Mouse (Mus musculus): Measurements from ENCODE around the gene Tnfrsf26. TPM values are rescaled to one million over a fixed set of nuclear protein-coding genes. Genes with fewer than 3 reads are reported as not detected.
"Not testable (repeated sequence)": the region's sequence is repeated elsewhere in the genome, so short reads cannot be mapped to it uniquely, and the experiment has no call there.

Gene Tnfrsf26
- total RNA-seq (2021), result 1 to 10 TPM in 1 of 2 experiments, under 1 TPM in 1; 0.86 to 1.1 TPM
- long read RNA-seq, experiment 1, partial matches to known transcripts, result 0 of 1 reads
- long read RNA-seq, experiment 1, other reads (novel, unspliced or antisense), result 1 of 1 reads
- long read RNA-seq, experiment 2, partial matches to known transcripts, result 0 of 3 reads
- long read RNA-seq, experiment 2, other reads (novel, unspliced or antisense), result 3 of 3 reads

DNA sequence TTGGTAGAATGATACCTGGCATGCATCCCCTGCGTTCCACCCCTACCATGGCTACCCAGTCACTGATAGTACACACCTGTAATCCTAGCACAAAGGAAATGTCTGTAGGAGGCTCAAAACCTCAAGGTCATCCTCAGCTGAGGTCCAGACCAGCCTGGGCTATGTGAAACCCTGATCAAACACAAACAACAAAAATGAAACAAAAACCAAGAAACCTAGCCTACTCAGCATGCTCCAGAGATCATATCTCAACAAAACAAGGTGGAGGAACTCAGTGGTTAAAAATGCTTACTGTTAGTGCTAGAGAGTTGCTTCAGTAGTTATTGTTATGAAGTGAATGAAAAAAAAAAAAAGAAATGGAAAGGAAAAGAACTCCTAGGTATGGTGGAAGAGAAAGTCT, at the start of gene Tnfrsf26:
TSS of gene Tnfrsf26 (minus strand) at position 183 of the 400 bp plus-strand sequence.
- DNase-seq (ENCODE audit: low spot score in 2 of 2), result no peak

DNA sequence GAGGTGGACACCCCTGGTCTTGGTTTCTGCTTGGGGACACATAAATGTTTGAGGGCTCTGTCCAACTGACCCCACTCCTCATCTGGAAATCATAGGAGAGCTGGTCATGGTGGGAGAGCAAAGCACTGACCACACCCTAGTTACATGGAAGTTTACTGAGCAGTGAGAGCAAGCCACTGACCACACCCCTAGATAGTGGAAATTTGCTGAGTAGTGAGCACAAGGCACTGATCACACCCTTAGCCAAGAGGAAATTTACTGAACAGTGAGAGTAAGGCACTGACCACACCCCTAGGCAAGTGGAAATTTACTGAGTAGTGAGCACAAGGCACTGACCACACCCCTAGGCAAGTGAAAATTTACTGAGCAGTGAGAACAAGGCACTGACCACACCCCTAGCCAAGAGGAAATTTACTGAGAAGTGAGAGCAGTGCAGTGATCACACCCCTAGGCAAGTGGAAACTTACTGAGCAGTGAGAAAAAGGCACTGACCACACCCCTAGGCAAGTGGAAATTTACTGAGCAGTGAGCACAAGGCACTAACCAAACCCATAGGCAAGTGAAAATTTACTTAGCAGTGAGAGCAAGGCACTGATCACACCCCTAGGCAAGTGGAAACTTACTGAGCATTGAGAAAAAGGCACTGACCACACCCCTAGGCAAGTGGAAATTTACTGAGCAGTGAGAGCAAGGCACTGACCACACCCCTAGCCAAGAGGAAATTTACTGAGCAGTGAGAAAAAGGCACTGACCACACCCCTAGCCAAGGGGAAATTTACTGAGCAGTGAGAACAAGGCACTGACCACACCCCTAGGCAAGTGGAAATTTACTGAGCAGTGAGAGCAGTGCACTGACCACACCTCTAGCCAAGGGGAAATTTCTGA, 38.1 kb upstream of the Tnfrsf26 start:
- DNase-seq (ENCODE audit: low spot score in 2 of 2), result no peak

DNA sequence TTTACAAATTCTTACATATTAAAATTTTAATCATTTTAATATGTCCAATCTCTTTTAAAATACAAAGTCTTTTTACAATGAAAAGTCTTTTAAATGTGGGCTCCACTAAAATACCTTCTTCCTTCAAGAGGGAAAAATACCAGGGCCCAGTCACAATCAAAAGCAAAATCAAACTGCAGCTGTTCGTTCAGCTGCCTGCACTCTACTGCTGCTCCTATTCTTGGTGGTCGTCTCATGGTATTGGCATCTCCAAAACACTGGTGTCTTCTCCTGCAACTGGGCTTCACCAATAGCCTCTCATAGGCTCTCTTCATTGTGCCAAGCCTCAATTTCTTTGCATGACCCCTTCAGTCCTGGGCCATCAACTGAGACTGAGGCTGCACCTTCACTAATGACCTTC, 34.9 kb upstream of the Tnfrsf26 start:
- no peak for DNase-seq (ENCODE audit: low spot score in 2 of 2)

DNA sequence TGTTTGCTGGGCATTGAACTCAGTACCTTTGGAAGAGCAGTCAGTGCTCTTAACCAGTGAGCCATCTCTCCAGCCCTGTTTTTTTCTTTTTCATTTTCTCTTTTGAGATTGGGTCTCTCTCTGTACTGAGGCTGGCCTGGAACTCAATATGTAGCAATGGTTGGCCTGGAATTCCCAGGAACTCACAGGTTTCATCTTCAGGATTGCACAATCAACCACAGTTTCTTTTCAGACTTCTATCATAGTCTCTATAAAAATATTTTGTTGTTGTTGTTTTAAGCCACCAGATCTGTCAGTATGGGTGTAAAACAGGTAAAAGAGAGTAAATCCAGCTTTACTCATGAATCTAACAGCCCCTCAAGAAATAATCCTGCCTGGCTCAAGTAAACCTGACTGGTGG, 32.3 kb upstream of the Tnfrsf26 start:
- no peak for DNase-seq (ENCODE audit: low spot score in 2 of 2)

DNA sequence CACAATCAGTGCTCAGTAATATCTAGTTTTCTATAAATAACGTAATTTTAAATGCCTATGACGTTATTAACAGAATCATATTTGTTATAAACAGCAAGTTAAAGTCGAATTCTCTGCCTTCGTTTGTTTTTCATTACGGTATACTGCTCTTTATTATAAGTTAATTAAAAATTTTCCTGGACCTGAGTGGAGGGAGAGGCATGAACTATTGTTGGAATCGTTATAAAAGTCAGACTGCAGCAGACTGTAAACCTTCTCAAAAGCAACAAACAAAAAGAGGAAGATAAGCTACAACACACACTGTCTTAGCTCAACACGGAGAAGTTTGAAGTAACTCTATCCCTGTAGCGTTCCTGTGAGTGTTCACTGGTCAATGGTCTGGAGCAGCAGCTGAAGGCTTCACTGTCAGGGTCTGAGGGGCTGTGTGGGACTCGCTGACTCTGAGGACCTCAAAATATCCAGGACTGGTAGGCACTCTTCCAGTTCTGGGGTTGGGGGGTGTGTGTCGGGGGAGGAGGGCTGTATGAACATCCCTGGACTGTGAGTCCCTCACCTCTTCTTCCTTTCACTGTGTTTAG, 21.3 kb upstream of the Tnfrsf26 start:
- DNase-seq (ENCODE audit: low spot score in 2 of 2), result not testable (repeated sequence)

DNA sequence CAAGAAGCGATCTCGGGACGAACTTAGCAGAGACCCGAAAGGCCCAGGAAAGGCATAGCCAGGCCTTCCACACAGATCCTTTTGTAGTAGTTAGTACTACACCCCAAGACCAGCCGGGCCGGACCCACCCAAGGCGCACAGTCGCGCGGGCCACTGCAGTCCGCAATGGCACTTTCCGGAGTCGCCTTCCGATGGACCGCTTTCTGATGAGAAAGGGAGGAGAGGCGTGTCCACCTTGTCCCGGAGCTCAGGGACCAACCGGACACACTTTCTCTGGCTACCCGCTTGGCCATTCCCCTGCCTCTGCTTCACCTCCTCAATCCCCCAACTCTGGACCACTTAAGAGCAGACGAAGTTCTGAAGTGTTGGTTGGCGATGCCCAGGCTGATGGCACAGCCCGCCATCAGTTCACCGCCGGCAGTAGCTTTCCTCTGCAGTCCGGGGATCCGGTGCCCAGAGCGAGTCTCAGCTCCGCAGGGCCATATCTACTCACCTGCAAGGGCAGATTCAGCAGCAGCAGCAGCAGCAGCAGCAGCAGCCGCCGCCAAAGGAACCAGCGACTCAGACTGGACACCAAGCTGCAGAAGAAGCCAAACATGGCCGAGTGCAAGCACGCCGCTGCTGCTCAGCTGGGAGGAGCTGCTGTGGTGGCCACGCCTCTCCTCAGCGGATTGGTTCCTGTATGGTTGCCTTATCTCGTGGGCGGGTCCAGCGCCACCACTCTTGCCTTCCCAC, 20.7 kb upstream of the Tnfrsf26 start, which contains the start of gene Tnfrsf22:
TSS of gene Tnfrsf22 (minus strand) at position 628 of the 735 bp plus-strand sequence.
- DNase-seq (ENCODE audit: low spot score in 2 of 2), result peak; percentile 73 to 75

DNA sequence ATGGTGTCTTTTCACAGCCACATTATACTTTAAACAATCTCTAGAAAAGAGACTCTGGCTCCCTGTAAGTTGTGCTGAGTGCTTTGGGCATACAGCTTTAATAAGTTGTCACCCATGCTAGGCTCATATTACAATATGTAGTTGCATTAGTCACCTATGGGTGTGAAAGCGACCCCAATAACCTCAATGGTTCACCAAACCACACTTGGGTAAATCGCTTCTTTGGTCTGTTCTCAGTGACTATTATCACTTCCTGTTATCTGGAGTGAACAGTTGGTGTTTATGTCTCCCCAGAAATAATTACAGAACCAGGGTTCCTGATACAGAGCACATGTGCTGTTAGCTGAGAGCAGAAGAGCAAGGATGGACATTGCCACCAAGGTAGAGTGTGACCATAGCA, 15.4 kb upstream of the Tnfrsf26 start:
- not testable (repeated sequence) for DNase-seq (ENCODE audit: low spot score in 2 of 2)

DNA sequence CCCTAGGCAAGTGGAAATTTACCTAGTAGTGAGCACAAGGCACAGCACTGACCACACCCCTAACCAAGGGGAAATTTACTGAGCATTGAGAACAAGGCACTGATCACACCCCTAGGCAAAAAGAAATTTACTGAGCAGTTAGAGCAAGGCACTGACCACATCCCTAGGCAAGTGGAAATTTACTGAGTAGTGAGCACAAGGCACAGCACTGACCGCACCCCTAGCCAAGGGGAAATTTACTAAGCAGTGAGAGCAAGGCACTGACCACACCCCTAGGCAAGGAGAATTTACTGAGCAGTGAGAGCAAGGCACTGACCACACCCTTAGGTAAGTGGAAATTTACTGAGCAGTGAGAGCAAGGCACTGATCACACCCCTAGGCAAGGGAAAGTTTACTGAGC, 8.2 kb upstream of the Tnfrsf26 start:
- no peak for DNase-seq (ENCODE audit: low spot score in 2 of 2)

DNA sequence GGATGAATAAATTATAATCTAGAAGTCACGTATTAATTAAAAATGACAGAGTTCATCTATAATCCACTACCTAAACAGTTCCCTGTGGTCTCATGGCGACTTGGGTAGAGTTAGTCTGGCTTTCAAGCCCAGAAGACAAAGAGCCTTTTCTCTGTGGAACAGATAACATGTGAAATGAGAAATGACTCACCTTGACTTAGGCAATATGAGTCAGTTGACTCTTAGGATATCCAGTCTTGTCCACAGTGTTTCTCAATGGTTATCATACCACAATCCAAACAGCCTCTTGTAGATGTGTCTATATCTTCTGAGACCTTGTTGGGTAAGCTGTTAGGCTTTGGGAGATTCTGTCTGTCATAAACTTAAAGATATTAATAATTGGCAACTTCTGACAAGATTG, 3.0 kb upstream of the Tnfrsf26 start:
- DNase-seq (ENCODE audit: low spot score in 2 of 2), result no peak

DNA sequence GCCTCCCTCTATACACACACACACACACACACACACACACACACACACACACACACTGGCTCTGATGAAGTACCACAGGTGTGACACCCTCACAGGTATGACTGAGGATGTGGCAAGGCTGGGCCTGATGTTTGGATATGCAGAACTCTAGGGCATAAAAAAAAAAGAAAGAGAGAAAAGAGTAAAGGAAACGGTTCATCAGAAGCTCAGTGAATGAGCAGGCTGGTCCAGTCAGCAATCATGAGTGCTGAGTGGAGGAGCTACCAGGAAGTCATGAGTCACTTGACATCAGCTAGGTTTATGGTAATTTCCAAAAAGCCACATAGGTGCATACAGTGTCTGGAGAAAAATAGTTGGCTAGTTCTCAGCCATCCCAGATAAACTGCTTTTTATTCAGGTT, 979 bp upstream of the Tnfrsf26 start:
- no peak for DNase-seq (ENCODE audit: low spot score in 2 of 2)

DNA sequence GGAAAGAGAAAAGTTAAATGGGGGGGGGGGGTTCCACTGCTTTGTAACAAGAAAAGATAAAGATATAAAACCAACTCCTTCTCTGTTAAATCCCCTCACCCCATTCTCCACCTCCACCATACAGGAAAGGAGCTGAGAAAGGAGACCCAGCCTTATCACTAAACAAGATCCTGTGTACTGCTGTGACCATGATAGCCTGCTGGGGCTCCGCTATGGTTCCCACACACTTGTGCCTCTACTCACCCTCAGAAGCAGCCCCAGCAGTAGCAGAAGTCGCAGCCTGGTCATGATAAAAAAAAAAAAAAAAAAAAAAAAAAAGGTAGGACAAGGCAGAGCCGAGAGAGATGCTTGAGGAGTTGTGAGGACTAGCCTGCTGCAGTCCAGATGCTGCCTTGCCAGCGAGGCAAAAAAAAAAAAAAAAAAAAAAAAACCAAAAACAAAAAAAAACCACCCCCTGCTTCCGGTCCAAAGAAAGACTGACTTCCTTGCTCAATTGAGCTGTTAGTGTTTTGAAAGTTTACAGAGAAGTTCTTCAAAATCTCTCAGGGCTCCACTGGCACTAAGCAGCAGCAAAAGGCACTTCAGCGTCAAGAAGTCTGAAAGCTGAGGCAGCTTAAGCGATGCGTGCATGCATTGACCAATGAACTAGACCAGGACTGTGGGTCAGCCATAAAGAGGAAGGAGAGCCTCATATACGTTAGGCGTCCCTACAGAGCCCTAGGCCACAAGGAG, 801 bp downstream of the Tnfrsf26 start:
- DNase-seq (ENCODE audit: low spot score in 2 of 2), result no peak

DNA sequence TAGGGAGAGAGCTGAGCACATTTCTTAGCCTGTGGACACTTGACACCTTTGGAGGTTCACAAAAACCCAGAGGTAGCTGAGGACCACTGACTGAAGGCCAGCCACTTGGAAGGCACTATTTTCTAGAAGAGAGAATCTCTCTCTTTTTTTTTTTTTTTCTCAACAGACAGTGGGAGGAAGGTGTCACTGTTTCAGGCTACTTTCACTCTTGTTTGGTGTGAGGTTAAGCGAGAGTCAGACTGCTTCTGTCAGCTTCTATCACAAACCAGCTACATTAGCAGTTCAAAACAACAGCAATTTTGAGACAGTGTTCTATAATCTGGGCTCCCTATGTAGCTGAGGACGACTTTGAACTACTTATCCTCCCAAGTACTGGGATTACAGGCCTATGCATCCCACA, 2.3 kb downstream of the Tnfrsf26 start:
- DNase-seq (ENCODE audit: low spot score in 2 of 2), result no peak

DNA sequence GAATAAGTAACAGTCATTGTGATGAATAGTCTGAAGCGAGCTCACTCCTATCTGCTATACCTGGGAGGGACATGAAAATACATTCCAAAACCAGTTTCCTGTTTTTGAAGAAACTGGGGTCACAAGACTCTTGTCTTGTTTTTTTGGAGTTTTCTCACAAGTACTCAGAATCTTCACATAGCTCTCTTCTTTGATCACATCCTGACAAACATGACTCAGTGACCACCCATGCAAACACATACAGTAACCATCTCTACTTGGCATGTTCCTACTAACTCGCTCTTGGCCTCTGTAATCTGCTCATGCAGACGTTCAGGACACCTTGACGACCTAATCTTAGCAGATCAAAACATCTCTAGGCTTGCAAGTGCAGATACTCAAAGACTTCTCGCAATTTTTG, 3.4 kb downstream of the Tnfrsf26 start:
- DNase-seq (ENCODE audit: low spot score in 2 of 2), result no peak

DNA sequence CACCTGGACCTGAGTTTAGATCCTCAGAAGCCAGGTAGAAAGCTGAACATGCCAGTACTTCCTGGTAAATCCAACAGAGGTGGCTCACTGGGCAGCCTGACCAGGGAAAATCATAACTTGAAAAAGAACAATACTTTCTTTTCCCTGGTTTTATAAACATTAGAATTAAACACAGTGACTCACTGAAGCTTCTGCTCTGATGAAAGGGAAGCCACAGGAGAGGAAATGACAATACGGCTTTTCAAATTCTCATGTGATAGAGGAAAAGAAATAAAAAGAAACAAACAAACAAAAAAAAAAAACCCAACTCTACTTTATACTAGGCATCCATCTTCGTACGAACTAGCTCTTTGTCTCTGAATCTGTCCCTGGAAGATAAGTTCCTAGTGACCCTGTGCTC, 4.0 kb downstream of the Tnfrsf26 start:
- DNase-seq (ENCODE audit: low spot score in 2 of 2), result no peak

DNA sequence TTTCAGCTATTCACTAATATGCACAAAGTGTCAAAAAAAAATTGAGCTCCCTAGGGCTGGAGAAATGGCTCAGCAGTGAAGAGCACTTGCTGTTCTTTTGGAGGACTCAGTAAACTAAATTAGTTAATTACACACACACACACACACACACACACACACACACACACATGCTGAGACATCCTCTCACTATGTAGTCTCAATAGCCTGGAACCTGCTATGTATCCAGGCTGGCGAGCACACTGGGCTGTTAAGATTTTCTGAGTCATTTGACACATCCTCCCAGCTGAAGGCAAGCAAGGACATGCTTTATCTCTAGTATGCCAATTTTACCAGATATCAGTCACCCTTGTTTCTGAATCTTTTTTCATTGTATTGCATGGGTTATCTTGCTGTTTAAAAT, 7.6 kb downstream of the Tnfrsf26 start:
- no peak for DNase-seq (ENCODE audit: low spot score in 2 of 2)

DNA sequence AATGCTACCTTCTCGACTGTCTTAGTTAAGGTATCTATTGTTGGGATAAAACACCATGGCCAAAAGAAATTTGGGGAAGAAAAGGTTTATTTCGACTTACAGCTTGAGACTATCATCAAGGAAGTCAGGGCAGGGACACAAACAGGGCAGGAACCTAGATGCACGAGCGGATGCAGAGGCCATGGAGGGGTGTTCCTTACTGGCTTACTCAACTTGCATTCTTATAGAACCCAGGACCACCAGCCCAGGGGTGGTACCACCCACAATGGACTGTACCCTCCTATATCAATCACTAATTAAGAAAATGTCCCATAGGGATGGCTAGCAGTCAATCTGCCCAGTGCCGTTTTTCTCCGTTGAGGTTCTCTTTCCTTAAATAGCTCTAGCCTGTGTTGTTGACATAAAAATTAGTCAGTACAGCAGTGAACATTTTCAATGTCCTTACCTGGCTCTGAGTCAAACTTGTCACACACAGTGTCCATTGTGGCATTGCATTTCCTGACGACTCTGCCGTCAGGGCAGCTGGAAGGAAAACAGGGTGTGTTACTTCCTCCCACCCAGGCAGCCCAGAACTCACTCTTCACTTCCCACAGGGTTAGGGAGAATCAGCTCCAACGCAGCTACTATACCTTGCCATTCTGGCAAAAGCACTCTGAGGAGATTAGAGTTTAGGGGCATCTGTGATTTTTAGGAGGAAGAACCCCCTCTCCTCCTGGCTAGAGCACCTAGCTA, 14.0 kb downstream of the Tnfrsf26 start:
- no peak for DNase-seq (ENCODE audit: low spot score in 2 of 2)

DNA sequence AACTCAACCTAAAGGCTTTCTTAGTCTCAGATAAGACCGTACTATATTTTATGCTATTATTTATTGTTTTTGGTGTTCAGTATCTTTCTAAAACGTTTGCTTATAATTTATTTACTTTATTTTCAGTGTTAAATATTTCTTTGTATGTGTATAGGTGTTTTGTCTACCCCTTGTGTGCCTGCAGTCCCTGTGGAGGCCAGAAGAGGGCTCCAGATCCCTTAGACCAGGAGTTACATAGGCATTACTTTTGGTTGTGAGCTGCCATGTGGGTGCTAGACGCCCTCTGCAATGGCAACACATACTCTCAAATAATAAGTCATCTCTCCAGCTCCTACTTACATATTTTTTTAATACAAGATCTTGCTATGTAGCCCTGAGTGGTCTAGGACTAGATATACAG, 16.3 kb downstream of the Tnfrsf26 start:
- no peak for DNase-seq (ENCODE audit: low spot score in 2 of 2)

DNA sequence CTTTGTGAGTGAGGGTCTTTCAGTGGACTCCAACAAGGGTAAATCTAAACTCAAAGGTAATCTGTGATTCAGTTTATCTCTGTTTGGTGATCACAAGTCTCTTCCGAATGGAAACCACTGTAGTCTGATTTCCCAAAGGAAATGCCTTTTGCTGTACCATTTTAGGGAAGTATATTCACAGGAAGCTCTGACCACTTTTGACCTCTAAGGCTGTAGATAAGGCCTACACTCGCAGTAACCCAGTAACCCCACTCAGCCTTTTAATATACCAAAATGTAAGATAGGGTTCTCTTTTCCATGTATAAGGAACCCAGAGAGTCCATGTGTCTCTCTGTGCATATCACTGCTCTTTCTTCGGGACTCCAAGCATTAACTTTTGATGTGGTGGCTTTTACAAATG, 23.2 kb downstream of the Tnfrsf26 start:
- DNase-seq (ENCODE audit: low spot score in 2 of 2), result no peak

DNA sequence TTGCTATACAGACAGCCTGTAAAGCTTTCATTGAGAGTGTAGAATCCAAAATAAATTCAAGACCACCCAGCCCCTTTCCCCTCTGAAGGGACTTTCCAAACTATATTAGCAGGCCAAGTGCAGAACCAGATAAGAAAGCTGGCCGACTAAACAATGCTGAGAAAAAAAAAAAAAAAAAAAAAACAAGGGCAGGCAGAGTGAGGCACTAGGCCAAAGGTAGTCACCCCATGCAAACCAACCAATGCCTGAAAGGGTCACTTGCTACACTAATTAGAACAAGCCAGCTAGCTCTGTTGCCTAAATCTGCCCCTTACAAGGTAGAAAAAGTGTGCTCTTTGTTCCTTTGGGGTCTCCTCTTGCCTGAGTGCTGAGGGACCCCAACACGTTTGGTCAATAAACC, 23.6 kb downstream of the Tnfrsf26 start:
- no peak for DNase-seq (ENCODE audit: low spot score in 2 of 2)

DNA sequence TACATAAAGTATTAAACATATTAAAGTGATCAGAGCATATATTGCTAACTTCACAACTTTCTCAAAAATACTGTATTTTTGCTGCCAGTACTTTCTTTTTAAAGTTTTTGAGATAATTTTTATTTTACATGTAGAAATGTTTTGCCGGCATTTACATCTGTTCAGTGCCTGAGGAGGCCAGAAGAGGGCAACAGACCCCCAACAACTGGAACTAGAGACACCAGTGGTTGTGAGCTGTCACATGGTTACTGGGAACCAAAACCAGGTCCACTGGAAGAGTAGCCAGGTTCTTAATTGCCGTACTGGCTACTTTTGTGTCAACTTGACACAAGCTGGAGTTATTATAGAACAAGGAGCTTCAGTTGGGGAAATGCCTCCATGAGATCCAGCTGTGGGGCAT, 26.8 kb downstream of the Tnfrsf26 start:
- no peak for DNase-seq (ENCODE audit: low spot score in 2 of 2)

Data from adrenal gland, adult 18-20 months (tissue).